Mouse (Mus musculus): ENCODE data around the gene B4galnt1.
A peak's percentile ranks its signal among the peaks of the same experiment; 100 is the strongest.
"Not testable (repeated sequence)": the region's sequence is repeated elsewhere in the genome, so short reads cannot be mapped to it uniquely, and the experiment has no call there.

The B4galnt1 gene

DNA sequence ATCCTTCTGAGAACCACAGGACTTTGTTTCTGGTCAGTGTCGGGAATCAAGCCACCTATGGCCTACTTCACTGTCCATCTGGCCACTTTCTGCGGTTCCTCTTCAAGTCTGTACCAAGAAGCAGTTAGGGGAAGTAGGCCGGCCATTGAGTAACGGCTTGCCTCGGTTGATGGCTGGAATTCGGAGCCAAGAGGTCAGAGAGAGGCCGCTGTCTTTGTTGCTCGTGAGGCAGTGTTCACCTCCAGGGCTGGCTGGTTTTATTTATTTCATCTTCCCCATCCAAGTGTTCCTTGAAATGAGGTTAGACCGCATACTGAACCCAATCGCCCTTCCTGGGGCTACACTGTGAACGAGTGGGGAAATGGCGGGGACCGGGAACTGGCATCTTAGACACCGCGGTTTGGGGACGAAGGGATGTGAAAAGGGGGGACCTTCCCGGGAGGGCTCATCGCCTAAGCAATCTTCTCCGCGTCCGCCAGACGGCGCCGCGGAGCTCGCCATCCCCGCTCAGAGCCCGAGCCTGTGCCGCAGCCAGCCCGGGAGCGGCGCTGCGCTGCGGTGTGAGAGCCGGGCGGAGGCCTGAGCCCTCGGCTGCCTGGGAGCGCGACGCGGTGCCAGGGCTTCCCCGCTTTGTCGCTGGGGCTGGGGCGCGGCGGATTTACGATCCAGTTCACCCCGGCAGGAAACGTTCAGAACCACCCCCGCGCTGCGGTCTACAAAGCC, at the start of gene B4galnt1:
Gene B4galnt1, plus strand, starts transcription at position 595 of the 723 bp plus-strand sequence.
- DNase-seq (ENCODE audit: low spot score in 2 of 2), result peak; percentile 76 to 83

DNA sequence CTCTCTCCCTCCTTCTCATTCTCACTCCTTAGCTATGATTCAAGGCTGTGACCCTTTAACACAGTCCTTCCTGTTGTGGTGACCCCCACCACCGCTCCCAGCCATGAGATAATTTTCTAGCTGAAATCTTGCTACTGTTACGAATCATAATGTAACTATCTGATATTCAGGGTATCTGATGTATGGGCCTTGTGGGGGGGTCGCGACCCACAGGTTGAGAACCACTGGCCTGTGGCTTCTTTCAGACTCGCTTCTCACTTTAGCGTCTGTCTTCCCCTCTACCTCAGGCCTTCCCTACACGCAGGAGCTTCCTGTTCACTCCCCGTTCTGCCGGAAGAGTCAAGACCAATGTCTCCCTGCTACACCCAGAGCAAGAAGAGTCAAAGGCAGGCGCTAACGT, 46.6 kb upstream of the B4galnt1 start:
- DNase-seq (ENCODE audit: low spot score in 2 of 2), result no peak

DNA sequence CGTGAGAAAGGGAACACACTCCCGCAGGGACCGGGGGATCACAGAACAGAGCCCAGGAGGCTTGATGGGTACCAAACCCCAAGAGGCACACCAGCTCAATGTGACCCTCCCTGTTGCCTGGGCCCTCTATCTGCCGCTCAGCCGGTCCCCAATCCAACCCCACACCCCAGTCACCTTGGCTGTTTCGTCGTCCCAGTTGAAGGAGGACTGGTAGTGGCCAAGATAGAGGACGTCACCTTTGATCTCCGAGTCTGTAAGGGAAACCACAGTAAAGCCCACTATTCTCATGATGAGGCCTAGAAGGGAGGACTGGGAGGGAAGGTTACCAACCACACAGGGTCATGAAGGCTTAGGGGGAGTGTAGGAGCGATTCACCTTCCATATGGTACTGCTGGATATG, 45.8 kb upstream of the B4galnt1 start:
- no peak for DNase-seq (ENCODE audit: low spot score in 2 of 2)

DNA sequence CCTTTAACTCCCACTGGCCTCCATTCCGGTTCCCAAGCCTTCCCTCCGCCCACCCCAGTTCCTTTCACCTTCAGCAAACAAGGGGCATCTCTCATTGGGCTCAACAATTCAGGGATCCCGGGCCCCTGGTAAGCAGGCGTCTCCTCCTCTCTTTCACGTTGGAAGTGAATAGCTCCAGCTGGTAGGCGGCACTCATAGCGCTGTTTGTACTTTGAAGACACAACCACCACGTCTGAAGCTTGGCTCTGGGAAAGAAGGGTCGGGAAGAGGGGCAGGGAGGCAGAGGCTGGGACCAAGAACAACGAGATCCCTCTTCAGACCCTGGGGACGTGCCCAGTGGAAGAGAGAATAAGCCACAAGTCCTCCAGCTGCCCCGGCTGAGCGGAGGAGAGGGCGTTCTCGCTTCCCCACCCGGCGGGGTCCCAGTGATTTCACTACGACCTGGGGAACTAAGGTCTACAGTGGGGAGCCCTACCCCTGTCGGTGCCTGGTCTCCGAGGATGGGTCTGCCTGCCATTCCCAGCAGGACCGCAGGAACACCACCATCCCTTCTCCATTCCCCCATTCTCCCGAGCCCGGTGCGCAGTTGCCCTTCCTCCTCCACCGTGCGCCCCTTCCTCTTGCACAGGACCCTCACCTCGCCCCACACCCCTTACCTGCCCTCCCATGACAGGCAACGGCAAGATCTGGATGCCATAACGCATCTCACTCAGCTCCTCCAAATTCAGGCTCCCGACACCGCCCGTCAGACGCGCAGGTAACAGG, 44.5 kb upstream of the B4galnt1 start:
- peak in 1 of 2 experiments; percentile 30 for DNase-seq (ENCODE audit: low spot score in 2 of 2)

DNA sequence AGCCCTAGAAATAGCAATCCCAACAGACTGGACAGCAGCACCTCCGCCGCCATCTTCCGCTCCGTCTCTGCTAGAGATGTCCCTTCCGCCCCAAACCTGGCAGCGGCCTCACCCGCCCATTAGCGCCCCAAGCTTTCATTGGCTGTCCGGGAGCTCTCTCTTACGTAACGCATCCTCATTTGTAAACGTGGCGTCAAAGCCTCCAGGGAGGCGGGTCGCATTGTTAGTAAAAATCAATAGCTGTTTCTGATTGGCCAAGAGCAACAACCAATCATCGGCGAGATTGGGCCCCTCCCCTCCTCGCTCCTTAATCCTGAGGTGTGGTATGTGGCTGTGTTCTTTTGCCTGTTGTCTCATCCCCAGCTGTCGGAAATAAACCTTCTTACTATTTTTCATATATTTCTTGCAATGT, 44.0 kb upstream of the B4galnt1 start, which contains the start of gene Os9:
Gene Os9, minus strand, starts transcription at position 66 of the 412 bp plus-strand sequence.
- peak; percentile 97 for DNase-seq (ENCODE audit: low spot score in 2 of 2)

DNA sequence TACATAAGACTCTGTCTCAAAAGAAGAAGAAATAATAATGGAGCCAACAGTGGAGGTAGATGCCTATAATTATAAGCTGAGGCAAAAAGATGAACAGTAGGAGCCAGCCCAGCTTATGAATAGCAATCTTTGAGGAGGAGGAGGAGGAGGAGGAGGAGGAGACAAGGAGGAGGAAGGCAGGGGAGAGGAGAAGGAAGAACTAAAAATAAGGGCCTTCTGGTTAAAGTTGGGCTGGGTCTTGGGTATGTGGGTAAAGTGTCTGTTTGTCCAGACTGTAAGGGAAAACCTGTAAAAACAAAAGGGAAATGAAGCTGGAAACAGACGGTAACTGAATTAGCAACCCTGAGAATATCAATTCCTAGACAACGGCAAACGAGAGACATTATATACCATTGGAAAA, 43.0 kb upstream of the B4galnt1 start:
- DNase-seq (ENCODE audit: low spot score in 2 of 2), result no peak

DNA sequence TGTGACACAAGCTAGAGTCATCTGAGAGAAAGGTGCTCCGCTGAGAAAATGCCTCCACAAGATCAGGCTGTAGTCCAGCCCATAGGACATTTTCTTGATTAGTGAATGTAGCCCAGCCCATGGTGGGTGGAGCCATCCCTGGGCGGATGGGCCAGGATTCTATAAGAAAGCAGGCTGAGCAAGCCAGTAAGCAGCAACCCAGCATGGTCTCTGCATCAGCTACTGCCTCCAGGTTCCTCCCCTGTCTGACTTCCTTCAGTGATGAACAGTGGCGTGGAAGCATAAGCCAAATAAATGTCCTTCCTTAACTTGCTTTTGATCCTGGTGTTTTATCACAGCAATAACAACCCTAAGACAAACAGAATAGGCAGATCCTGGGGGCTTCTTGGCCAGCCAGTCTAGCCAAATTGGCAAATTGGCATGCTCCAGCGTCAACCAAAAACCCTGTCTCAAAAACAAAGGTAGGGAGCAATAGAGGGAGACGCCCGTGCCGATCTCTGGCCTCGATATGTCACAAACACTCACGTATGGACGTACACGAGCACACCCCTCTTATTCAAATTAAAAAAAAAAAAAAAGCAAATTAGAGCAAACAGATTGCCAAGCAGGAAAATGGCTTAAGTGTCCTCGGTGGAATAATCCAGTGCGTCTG, 42.1 kb upstream of the B4galnt1 start:
- DNase-seq (ENCODE audit: low spot score in 2 of 2), result peak; percentile 59 to 69

DNA sequence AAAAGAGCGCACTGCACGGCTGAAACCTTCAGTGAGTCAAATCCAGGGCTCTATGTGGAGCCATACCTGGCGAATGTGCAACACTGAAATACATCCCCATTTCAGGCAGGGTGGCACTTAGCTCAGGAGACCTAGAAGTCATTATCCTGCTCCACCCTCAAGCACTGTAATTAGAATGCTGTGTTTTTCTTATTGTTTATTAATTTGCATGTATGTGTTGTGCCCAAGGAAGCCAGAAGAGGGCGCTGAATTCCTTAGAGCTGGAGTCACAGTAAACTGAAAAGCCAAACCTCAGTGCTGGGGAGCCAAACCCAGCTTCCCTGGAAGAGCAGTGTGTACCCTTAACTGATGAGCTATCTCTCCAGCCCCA, 41.6 kb upstream of the B4galnt1 start:
- DNase-seq (ENCODE audit: low spot score in 2 of 2), result peak; percentile 91 to 92

DNA sequence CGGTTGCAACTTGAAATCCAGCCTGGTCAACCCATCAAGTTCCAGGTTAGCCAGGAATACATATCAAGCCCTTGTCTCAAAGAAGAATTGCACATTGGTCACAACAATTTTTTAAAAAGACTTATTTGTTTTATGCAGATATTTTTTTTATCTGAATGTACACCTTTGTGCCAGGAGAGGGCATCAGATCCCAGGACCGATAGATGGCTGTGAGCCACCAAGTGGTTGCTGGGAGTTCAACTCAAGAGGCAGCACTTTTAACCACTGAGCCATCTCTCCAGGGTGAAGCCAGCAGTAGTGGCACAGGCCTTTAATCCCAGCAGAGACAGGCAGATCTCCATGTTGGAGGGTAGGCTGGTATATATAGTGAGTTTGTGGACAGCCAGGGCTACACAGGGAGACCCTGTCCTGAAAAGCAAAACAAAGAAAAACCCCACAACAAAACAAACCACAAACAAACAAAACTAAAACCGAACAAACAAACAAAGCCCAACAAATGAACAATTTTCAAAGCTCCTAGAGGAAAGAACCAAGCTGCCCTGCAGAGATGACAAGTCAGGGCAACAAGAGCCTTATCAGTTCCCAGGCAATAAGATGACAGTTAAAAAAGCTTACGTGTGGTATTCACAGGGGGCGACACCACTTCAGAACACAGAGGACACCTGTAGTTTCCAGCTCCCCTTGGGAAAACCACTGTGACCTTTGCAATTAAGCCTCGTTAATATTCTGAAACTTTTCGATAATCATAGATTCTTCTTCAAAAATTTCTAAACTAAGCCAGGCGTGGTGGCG, 39.6 kb upstream of the B4galnt1 start:
- peak in 1 of 2 experiments; percentile 39 for DNase-seq (ENCODE audit: low spot score in 2 of 2)

DNA sequence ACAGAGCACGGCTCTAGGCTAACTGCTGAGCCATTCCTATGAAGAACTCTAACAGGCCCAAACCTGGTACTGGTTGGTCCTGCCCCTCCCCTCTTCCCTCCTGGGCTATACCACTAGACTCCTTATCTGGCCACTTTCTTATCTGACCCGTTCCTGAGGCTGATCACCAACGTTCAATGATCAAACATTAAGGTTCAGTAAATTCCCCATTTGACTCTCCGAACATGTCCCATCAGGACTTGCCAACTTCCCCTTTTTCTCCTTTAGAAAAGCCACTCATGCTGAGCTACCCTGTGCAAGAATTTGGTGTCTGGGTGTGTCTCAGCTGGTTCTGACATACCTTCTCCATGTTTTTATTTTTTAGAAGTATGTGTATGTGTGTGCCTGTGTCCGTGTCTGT, 38.4 kb upstream of the B4galnt1 start:
- DNase-seq (ENCODE audit: low spot score in 2 of 2), result no peak

DNA sequence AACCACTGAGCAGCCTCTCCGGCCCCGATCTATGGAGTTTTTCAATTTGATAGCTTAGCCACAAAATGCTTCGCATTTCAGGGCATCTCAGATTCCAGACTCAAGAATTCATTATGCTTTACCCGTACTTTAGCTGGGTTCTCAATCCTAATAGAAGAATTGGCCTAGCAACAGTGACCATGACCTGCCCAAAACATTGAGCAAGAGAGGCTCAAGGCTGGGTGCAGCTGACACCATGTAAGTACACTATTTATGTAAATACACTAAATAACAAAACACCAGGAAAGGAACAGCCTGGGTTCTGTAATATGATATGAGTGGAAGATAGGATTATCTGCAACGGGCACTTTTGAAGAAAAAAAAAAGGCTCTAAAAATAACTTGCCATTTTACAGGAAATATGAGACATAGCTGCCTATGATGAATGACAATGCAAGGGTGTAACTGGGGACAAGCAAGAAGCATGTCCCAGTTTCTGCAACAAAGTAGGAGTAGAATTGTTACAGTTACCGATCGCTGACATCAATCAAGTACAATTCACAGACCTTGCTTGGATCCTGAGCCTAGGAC, 37.2 kb upstream of the B4galnt1 start:
- DNase-seq (ENCODE audit: low spot score in 2 of 2), result no peak

DNA sequence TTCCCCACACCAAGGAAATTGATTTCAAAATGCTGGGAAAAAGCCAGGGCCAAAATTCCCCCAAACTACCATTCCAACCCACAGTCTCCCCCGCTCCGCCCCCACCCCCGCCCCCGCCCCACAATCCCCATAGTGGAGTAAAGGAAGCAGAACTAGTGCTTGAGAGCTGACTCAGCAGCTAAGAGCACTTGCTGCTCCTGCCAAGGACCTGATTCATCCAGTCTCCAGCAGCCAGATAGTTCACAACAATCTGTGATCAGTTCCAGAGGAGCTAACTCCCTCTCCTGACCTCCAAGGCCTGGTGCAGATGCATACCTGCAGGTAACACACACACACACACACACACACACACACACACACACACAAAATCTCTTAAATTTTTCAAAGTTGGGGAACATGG, 35.6 kb upstream of the B4galnt1 start:
- no peak for DNase-seq (ENCODE audit: low spot score in 2 of 2)

DNA sequence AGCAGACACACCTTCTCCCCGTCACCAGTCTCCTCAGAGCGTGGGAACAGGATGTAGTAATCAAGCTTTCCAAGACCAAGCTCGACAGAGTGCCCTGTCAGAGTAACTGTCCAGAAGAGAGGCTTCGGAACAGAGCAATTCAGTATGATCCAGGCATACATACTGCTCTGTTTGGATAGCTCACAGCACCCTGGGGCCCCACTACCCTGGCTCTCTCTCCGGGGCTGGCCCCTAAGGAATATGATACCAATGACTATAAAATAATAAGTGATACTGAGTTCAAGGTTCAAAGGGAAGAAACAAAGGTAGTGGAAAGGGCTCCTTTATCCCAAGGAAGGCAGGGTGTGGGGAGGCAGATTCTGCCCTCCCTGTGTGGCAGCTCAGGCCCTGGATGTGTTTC, 32.6 kb upstream of the B4galnt1 start:
- no peak for DNase-seq (ENCODE audit: low spot score in 2 of 2)

DNA sequence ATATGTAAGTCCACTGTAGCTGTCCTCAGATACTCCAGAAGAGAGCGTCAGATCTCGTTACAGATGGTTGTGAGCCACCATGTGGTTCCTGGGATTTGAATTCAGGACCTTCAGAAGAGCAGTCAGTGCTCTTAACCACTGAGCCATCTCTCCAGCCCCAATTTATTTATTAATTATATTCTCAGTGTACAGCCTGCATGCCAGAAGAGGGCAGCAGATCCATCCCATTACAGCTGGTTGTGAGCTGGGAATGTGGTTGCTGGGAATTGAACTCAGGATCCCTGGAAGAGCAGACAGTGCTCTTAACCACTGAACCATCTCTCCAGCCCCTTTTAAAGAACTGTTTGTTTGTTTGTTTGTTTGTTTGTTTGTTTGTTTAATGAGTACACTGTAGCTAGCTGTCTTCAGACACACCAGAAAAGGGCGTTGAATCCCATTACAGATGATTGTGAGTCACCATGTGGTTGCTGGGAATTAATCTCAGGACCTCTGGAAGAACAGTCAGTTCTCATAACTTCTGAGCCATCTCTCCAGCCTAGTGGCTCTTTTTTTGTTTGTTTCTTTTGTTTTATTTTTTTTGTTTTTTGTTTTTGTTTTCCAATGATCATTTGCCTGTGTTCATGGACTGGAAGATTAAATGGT, 30.5 kb upstream of the B4galnt1 start:
- DNase-seq (ENCODE audit: low spot score in 2 of 2), result not testable (repeated sequence)

DNA sequence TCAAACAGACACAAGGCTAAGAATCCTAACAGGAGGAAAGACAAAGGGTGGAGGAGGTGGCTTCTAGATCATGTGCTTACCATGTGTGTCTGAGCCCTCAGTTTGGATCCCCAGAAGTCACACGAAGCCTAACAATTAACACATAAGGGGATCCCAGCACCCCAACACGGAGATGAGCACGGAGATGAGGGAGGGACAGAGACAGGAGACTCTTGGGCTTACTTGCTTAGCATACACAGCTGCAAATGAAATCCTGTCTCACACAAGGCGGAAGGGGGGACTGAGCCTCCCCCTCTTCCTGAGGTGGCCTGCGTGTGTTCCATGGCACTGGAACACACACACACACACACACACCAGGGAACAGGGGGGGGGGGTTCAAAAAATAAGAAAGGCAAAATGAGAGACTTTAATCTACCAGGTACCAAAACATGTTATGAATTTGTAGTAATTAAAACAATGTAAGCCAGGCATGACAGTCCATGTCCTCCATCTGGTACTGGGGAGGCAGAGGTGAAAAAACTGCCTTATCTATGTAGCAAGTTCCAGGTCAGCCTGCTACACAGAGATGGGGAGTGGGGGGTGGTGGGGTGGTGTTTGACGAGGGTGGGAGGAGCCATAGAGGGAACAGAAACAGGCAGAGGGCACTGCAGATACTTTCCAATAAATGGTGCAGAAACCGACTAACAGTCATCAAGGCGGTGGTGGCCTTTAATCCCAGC, 29.7 kb upstream of the B4galnt1 start:
- DNase-seq (ENCODE audit: low spot score in 2 of 2), result no peak

DNA sequence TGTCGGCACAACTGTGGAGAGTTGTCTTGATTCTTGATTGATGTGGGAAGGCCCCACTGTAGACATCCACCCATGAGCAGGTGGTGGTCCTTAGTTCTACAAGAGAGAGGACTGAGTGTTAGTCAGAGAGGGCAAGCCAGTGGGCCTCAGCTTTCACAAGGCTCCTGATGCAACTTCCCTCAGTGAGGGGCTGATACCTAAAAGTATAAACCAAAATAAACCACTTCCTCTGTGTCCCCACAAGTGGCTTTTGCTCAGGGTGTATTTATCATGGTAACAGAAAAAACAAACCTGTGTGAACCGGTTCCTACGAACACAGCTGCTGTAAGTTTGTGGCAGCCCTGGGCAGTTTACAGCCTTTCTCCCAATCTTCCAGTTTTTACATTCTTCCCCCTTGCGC, 28.5 kb upstream of the B4galnt1 start:
- DNase-seq (ENCODE audit: low spot score in 2 of 2), result no peak

DNA sequence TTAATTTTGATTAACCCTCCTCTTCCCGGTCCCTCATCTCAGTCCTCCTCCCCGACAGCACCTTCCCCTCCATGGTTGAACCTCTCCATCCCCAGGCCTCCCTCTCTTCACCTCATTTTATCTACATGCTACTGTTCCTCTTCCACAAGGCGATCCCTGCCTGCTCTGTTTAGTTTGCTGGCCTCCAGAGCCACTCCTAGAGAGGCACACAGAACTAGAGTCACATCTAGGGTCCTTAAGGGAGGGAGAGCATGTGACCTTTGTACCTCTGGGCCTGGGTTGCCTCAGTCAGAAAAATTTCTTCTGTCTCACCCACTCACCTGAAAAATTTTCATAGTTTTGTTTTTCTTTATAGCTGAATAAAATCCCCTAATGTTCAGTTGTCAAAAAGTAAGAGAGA, 27.1 kb upstream of the B4galnt1 start:
- no peak for DNase-seq (ENCODE audit: low spot score in 2 of 2)

DNA sequence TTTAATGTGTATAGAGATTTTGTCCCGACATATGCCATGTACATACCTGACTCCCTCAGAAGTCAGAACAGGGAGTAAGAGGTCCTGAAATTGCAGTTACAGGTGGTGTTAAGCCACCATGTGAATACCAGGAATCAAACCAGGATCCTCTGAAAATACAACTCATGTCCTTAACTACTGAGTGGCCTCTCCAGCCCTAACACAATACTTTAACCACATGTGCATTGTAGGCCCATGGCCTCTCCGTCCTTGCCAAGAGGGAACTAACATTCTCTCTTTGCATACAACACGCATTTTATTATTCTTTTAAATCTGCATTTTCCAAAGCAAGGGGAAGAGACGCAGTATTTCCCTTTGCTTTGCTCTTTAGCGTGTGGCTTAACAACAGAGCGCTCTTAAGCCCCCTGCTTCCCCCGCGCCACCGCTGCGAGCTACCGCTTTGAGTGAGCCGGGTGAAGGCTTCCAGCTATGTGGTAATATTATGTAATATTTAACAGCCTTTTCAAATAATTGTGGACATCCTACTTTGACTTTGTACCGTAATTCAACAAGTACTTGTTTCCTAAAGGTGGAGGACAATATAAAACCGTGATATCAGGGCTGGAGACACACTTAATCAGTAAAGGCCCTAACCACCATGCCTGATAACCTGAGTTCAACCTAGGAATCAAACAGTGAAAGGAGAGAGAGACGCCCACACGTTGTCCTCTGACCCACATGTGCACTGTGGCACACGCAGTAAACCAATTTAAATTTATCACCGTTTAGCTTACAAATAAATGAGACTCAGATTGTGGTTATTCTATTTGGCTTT, 26.5 kb upstream of the B4galnt1 start:
- DNase-seq (ENCODE audit: low spot score in 2 of 2), result no peak

DNA sequence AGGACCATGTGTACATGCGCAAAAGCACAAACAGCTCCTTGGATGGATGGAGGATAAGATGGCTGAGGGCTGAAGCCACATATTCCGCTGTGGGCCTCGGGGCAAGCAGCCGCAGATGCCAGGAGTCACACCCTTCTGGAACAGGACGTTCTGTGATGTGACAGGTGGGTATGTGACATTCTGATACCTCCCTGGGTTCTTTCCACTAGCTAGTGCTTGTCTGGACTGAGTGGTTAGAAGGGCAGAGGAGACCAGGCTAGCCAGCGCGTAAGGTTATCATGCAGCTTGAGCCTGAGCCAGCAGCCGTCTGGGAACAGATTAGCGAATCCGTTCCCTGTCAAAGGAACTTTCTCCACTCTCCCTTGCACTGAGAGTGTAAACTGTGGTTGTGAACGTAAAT, 24.1 kb upstream of the B4galnt1 start:
- no peak for DNase-seq (ENCODE audit: low spot score in 2 of 2)

DNA sequence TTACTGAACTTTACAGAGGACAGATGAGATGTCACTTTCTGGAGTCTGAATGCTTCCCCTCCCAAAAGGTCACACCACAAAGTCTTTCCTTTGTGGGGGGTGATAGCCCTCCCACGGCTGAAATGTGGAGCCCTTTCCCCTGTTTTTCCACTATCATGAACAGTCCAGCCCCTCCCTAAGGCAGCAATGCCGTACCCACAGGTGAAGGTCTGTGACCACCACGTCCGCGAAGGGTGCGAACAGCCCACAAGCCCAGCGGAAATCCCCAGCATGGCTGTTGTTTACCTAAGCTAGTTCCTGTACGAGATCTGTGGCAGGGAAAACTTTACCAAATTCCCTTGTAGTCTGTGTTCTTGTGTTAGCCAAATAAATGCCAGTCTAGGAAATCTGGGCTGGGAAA, 23.5 kb upstream of the B4galnt1 start:
- no peak for DNase-seq (ENCODE audit: low spot score in 2 of 2)

Data from right cerebral cortex, adult 2 months (tissue).